Mouse (Mus musculus) lung, embryonic 16.5 days (tissue): ENCODE results near the gene BC003965. TPM values are rescaled to one million over a fixed set of nuclear protein-coding genes. Genes with fewer than 3 reads are reported as not detected.

Experiments
- polyA plus RNA-seq: library from polyadenylated mRNA; unstranded; fragments of >200 nt; fragmentation: Nextera tagmentation; extraction: Ambion mirVana; gene quantifications from 2 replicates; pipeline ENCODE4 v1.2.1, GENCODE M21; 2015

BC003965 gene
- polyA plus RNA-seq, 1 experiment from 2014 or later, result 30.9 TPM

Other genes starting within 250 kb of the BC003965 start
- 25.6 and 28.9 TPM in 2 replicates for gene Mapk8ip3, start 247.6 kb upstream of the BC003965 start, polyA plus RNA-seq
- 141 and 148 TPM in 2 replicates for gene Jpt2, start 223.9 kb upstream of the BC003965 start, polyA plus RNA-seq
- 5.0 and 5.7 TPM in 2 replicates for gene Cramp1l, start 168.8 kb upstream of the BC003965 start, polyA plus RNA-seq
- 16.8 and 17.1 TPM in 2 replicates for gene Ift140, start 168.5 kb upstream of the BC003965 start, polyA plus RNA-seq
- gene Tmem204, start 101.0 kb upstream of the BC003965 start, polyA plus RNA-seq, result 108 and 122 TPM in 2 replicates
- gene Telo2, start 68.6 kb upstream of the BC003965 start, polyA plus RNA-seq, result 42.4 and 49.6 TPM in 2 replicates
- 0.19 TPM in 1 of 2 replicates, not detected in the other for gene Ptx4, start 63.8 kb upstream of the BC003965 start, polyA plus RNA-seq
- 22.1 and 22.5 TPM in 2 replicates for gene Clcn7, start 51.2 kb upstream of the BC003965 start, polyA plus RNA-seq
- gene Ccdc154, start 22.1 kb upstream of the BC003965 start, polyA plus RNA-seq, result 0.73 and 1.1 TPM in 2 replicates
- gene Gm38655, start 9.1 kb upstream of the BC003965 start, polyA plus RNA-seq, result 11.5 and 13.1 TPM in 2 replicates
- gene Unkl, start 3.8 kb downstream of the BC003965 start, polyA plus RNA-seq, result 10.7 and 10.8 TPM in 2 replicates
- gene Gnptg, start 55.6 kb downstream of the BC003965 start, polyA plus RNA-seq, result 48.3 and 51.2 TPM in 2 replicates
- gene Tsr3, start 55.6 kb downstream of the BC003965 start, polyA plus RNA-seq, result 43.4 and 43.6 TPM in 2 replicates
- gene Baiap3, start 71.8 kb downstream of the BC003965 start, polyA plus RNA-seq, result 1.3 and 1.6 TPM in 2 replicates
- 625 and 662 TPM in 2 replicates for gene Ube2i, start 90.1 kb downstream of the BC003965 start, polyA plus RNA-seq
- gene Prss34, start 113.8 kb downstream of the BC003965 start, polyA plus RNA-seq, result 0.80 and 0.82 TPM in 2 replicates
- gene Prss28, start 124.1 kb downstream of the BC003965 start, polyA plus RNA-seq, result not detected in 2 replicates
- gene Prss29, start 134.1 kb downstream of the BC003965 start, polyA plus RNA-seq, result not detected in 2 replicates
- gene Tpsab1, start 161.0 kb downstream of the BC003965 start, polyA plus RNA-seq, result 0.26 and 0.54 TPM in 2 replicates
- gene Tpsb2, start 181.8 kb downstream of the BC003965 start, polyA plus RNA-seq, result 6.1 and 11.1 TPM in 2 replicates
- gene Tpsg1, start 184.7 kb downstream of the BC003965 start, polyA plus RNA-seq, result 0.31 and 0.43 TPM in 2 replicates
- gene Cacna1h, start 249.2 kb downstream of the BC003965 start, polyA plus RNA-seq, result 1.5 and 2.0 TPM in 2 replicates